Mouse (Mus musculus) forebrain, postnatal 0 days (tissue): ENCODE results near the gene Cldn3. TPM values are rescaled to one million over a fixed set of nuclear protein-coding genes. Genes with fewer than 3 reads are reported as not detected.
"Not testable (repeated sequence)": the region's sequence is repeated elsewhere in the genome, so short reads cannot be mapped to it uniquely, and the experiment has no call there.

Source experiments
- ATAC-seq: fragments of 200-750 bp; cut with Nextera tagmentation; 2 replicates; pipeline ENCODE4 v1.8.0; 2017; ENCODE audit warnings: mild to moderate bottlenecking, moderate library complexity
- DNase-seq: peaks from one replicate; pipeline ENCODE4 v3.0.0-alpha.2; 2015
- H3K27ac ChIP-seq: fragments of 300-500 bp; sonication (generic); 2 replicates; pipeline ENCODE4 v1.5.1; 2014; ENCODE audit warnings: low read depth, mild to moderate bottlenecking, antibody characterized with exemption, low read length, moderate library complexity, mixed read lengths
- H3K27me3 ChIP-seq: fragments of 300-500 bp; sonication (generic); 2 replicates; pipeline ENCODE4 v1.6.1; 2014; ENCODE audit warnings: mild to moderate bottlenecking, low read length, mixed read lengths; ENCODE audit not compliant: insufficient read depth
- H3K36me3 ChIP-seq: fragments of 300-500 bp; sonication (generic); 2 replicates; pipeline ENCODE4 v1.6.1; 2014; ENCODE audit warnings: mild to moderate bottlenecking, moderate library complexity; ENCODE audit not compliant: insufficient read depth
- H3K4me1 ChIP-seq: fragments of 300-500 bp; sonication (generic); 2 replicates; pipeline ENCODE4 v1.6.1; 2014; ENCODE audit warnings: antibody characterized with exemption; ENCODE audit not compliant: insufficient read depth
- H3K4me2 ChIP-seq: fragments of 300-500 bp; sonication (generic); 2 replicates; pipeline ENCODE4 v1.6.1; 2014; ENCODE audit warnings: low read depth, mild to moderate bottlenecking, moderate library complexity
- H3K4me3 ChIP-seq: fragments of 300-500 bp; sonication (generic); 2 replicates; pipeline ENCODE4 v1.5.1; 2014; ENCODE audit warnings: low read depth, low read length, mixed read lengths
- H3K9ac ChIP-seq: fragments of 300-500 bp; sonication (generic); 2 replicates; pipeline ENCODE4 v1.6.1; 2014; ENCODE audit warnings: mild to moderate bottlenecking
- H3K9me3 ChIP-seq: fragments of 300-500 bp; sonication (generic); 2 replicates; pipeline ENCODE4 v1.6.1; 2016; ENCODE audit warnings: low read length
- CTCF ChIP-seq: sonication (generic); IDR thresholded peaks from 2 replicates; pipeline ENCODE4 v1.5.1; 2016; ENCODE audit warnings: antibody characterized with exemption, control low read depth, low read depth
- WGBS: fragments of 180-500 bp; shearing (Covaris S2); extraction: QIAGEN DNeasy Blood & Tissue Kit; methylation state at CpG from one replicate; pipeline ENCODE4 v1.1.7; 2014; 5-methylcytosine and 5-hydroxymethylcytosine counted together
- polyA plus RNA-seq: library from polyadenylated mRNA; unstranded; fragments of >200 nt; fragmentation: Nextera tagmentation; extraction: Ambion mirVana; gene quantifications from 2 replicates; pipeline ENCODE4 v1.2.1, GENCODE M21; 2015
- total RNA-seq: library from RNA; depleted of rRNA; stranded (reverse); fragments of >200 nt; gene quantifications from 2 replicates; pipeline ENCODE4 v1.2.3, GENCODE M21; 2014; rRNA removed

The Cldn3 gene
- total RNA-seq (5.5 and 8.8 TPM in 2 replicates), polyA plus RNA-seq (10.6 and 10.9 TPM in 2 replicates)

- Histone ChIP-seq H3K27ac (peak within 1 kb of the TSS; percentile 67), H3K27me3 (peaks cover 31% of the 10 kb centered on the region), H3K4me1 (peaks cover 4% of the 10 kb centered on the region; the same call in 1 of the 2 replicates), H3K4me2 (peak within 1 kb of the TSS; percentile 42), H3K4me3 (peak within 1 kb of the TSS; percentile 31), H3K36me3 (no peaks in the 10 kb centered on the region), H3K9me3 (no peaks in the 10 kb centered on the region), H3K9ac (peak within 1 kb of the TSS; percentile 46)
- TF ChIP-seq CTCF, result no peak
- peak; percentile 48 for DNase-seq
- peak; percentile 67 for ATAC-seq
- 2% methylated on average over 25 of the region's 25 CpGs for WGBS
These were observed at the start of gene Cldn3 for GRCm38 (mm10) chr5:134985633-134986297. Cldn3 (plus strand) TSS chr5:134986214.

GRCm38 (mm10) chr5:134936626-134937185 is 49.3 kb upstream of the Cldn3 start:
- no peak for DNase-seq
- no peaks in the 10 kb centered on the region for H3K27me3 ChIP-seq
- no peaks in the 10 kb centered on the region for H3K36me3 ChIP-seq
- no peak overlapping the region for H3K27ac ChIP-seq
- no peaks in the 10 kb centered on the region for H3K9me3 ChIP-seq
- 91% methylated on average over 6 of the region's 6 CpGs for WGBS
- ATAC-seq, result no peak
- no peak overlapping the region for H3K4me3 ChIP-seq
- no peak overlapping the region for H3K4me2 ChIP-seq
- H3K9ac ChIP-seq, result no peak overlapping the region
- TF ChIP-seq CTCF, result no peak
- H3K4me1 ChIP-seq, result no peaks in the 10 kb centered on the region

- Histone ChIP-seq H3K27me3 (no peaks in the 10 kb centered on the region), H3K4me1 (no peaks in the 10 kb centered on the region), H3K9ac (no peak overlapping the region), H3K9me3 (no peaks in the 10 kb centered on the region), H3K4me2 (no peak overlapping the region), H3K36me3 (no peaks in the 10 kb centered on the region), H3K27ac (no peak overlapping the region), H3K4me3 (no peak overlapping the region)
- no peak for DNase-seq
- ATAC-seq, result no peak
- 81% methylated on average over 3 of the region's 3 CpGs for WGBS
- TF ChIP-seq CTCF, result no peak
These were observed 46.9 kb upstream of the Cldn3 start for GRCm38 (mm10) chr5:134939069-134939468.

GRCm38 (mm10) chr5:134939554-134939953 is 46.5 kb upstream of the Cldn3 start:
- not testable (repeated sequence) for H3K4me3 ChIP-seq, ATAC-seq, H3K9ac ChIP-seq, H3K27me3 ChIP-seq, H3K4me2 ChIP-seq, H3K4me1 ChIP-seq, H3K9me3 ChIP-seq, H3K27ac ChIP-seq, DNase-seq, H3K36me3 ChIP-seq
- WGBS, result 100% methylated on average over 2 of the region's 7 CpGs

- no peak overlapping the region for H3K4me2 ChIP-seq
- H3K9ac ChIP-seq, result no peak overlapping the region
- TF ChIP-seq CTCF, result no peak
- H3K4me3 ChIP-seq, result no peak overlapping the region
- DNase-seq (no peak), ATAC-seq (no peak)
- no peaks in the 10 kb centered on the region for H3K4me1 ChIP-seq
- no peak overlapping the region for H3K27ac ChIP-seq
- H3K27me3 ChIP-seq, result peaks cover 4% of the 10 kb centered on the region; the same call in 1 of the 2 replicates
- H3K9me3 ChIP-seq, result no peaks in the 10 kb centered on the region
- 85% methylated on average over 14 of the region's 14 CpGs for WGBS
- no peaks in the 10 kb centered on the region for H3K36me3 ChIP-seq
These were observed 44.4 kb upstream of the Cldn3 start for GRCm38 (mm10) chr5:134941472-134942209.

- Histone ChIP-seq H3K4me1 (no peaks in the 10 kb centered on the region), H3K4me2 (no peak overlapping the region), H3K4me3 (no peak overlapping the region), H3K27ac (no peak overlapping the region), H3K9me3 (no peaks in the 10 kb centered on the region), H3K9ac (no peak overlapping the region), H3K27me3 (peaks cover 12% of the 10 kb centered on the region; the same call in 1 of the 2 replicates), H3K36me3 (no peaks in the 10 kb centered on the region)
- DNase-seq (no peak), ATAC-seq (no peak)
- no peak for TF ChIP-seq CTCF
- 65% methylated on average over 2 of the region's 2 CpGs for WGBS
These were observed 43.3 kb upstream of the Cldn3 start for GRCm38 (mm10) chr5:134942740-134943139.

- H3K4me3 ChIP-seq, result no peak overlapping the region
- H3K27me3 ChIP-seq, result peaks cover 12% of the 10 kb centered on the region; the same call in 1 of the 2 replicates
- no peaks in the 10 kb centered on the region for H3K9me3 ChIP-seq
- no peaks in the 10 kb centered on the region for H3K36me3 ChIP-seq
- no peak overlapping the region for H3K27ac ChIP-seq
- no peaks in the 10 kb centered on the region for H3K4me1 ChIP-seq
- ATAC-seq, result no peak
- DNase-seq, result no peak
- no peak overlapping the region for H3K9ac ChIP-seq
- no peak for TF ChIP-seq CTCF
- no peak overlapping the region for H3K4me2 ChIP-seq
- WGBS, result 82% methylated on average over 5 of the region's 5 CpGs
These were observed 41.8 kb upstream of the Cldn3 start for GRCm38 (mm10) chr5:134944179-134944578.
